Mouse (Mus musculus) forebrain, embryonic 12.5 days (tissue): ENCODE measurements around the gene Gadd45g. TPM values are rescaled to one million over a fixed set of nuclear protein-coding genes. Genes with fewer than 3 reads are reported as not detected.
A peak's percentile ranks its signal among the peaks of the same experiment; 100 is the strongest.

ENCODE experiments used
- ATAC-seq: fragments of 200-750 bp; cut with Nextera tagmentation; 2 replicates; pipeline ENCODE4 v1.8.0; 2017; ENCODE audit warnings: moderate TSS enrichment; ENCODE audit not compliant: low FRiP score
- H3K27ac ChIP-seq: fragments of 300-500 bp; sonication (generic); 2 replicates; pipeline ENCODE4 v1.5.1; 2016; ENCODE audit warnings: mild to moderate bottlenecking
- H3K27me3 ChIP-seq: fragments of 300-500 bp; sonication (generic); 2 replicates; pipeline ENCODE4 v1.6.1; 2016; ENCODE audit warnings: mild to moderate bottlenecking
- H3K36me3 ChIP-seq: fragments of 300-500 bp; sonication (generic); replicated peaks from 2 replicates; pipeline ENCODE4 v1.6.1; 2016; ENCODE audit warnings: mild to moderate bottlenecking
- H3K4me1 ChIP-seq: fragments of 300-500 bp; sonication (generic); 2 replicates; pipeline ENCODE4 v1.6.1; 2016
- H3K4me2 ChIP-seq: fragments of 300-500 bp; sonication (generic); 2 replicates; pipeline ENCODE4 v1.6.1; 2016; ENCODE audit warnings: mild to moderate bottlenecking, moderate library complexity
- H3K4me3 ChIP-seq: fragments of 300-500 bp; sonication (generic); replicated peaks from 2 replicates; pipeline ENCODE4 v1.5.1; 2016; ENCODE audit warnings: mild to moderate bottlenecking
- H3K9ac ChIP-seq: fragments of 300-500 bp; sonication (generic); 2 replicates; pipeline ENCODE4 v1.6.1; 2016; ENCODE audit warnings: mild to moderate bottlenecking
- H3K9me3 ChIP-seq: fragments of 300-500 bp; sonication (generic); 2 replicates; pipeline ENCODE4 v1.6.1; 2016
- WGBS: fragments of 180-500 bp; shearing (Covaris S2); methylation state at CpG from one replicate; pipeline ENCODE4 v1.1.7; 2016; 5-methylcytosine and 5-hydroxymethylcytosine counted together
- polyA plus RNA-seq: library from polyadenylated mRNA; unstranded; fragments of >200 nt; fragmentation: Nextera tagmentation; extraction: Ambion mirVana; gene quantifications from 2 replicates; pipeline ENCODE4 v1.2.1, GENCODE M21; 2016

Gadd45g gene
- polyA plus RNA-seq, 1 experiment from 2014 or later: 218 TPM

- no peak overlapping the region for H3K27ac ChIP-seq
- H3K4me1 ChIP-seq: no peaks in the 10 kb centered on the region
- H3K27me3 ChIP-seq: peaks cover 19% of the 10 kb centered on the region; the same call in 1 of the 2 replicates
- H3K4me2 ChIP-seq: no peak overlapping the region
- H3K9me3 ChIP-seq: no peaks in the 10 kb centered on the region
- no peak overlapping the region for H3K9ac ChIP-seq
- no peaks in the 10 kb centered on the region for H3K36me3 ChIP-seq
- WGBS: 66% methylated on average over 3 of the region's 3 CpGs
- no peak overlapping the region for H3K4me3 ChIP-seq
- ATAC-seq: no peak
Observed at GRCm38 (mm10) chr13:51859798-51860197, 13.3 kb downstream of the Gadd45g start.

GRCm38 (mm10) chr13:51862750-51863149, 16.3 kb downstream of the Gadd45g start:
- H3K27me3 ChIP-seq: peaks cover 12% of the 10 kb centered on the region; the same call in 1 of the 2 replicates
- H3K4me3 ChIP-seq: no peak overlapping the region
- H3K36me3 ChIP-seq: no peaks in the 10 kb centered on the region
- WGBS: 95% methylated on average over 1 of the region's 1 CpGs
- no peak overlapping the region for H3K9ac ChIP-seq
- H3K4me1 ChIP-seq: no peaks in the 10 kb centered on the region
- H3K9me3 ChIP-seq: no peaks in the 10 kb centered on the region
- H3K4me2 ChIP-seq: no peak overlapping the region
- H3K27ac ChIP-seq: no peak overlapping the region
- no peak for ATAC-seq

GRCm38 (mm10) chr13:51866151-51866659, 19.7 kb downstream of the Gadd45g start:
- H3K27ac ChIP-seq: no peak overlapping the region
- WGBS: 69% methylated on average over 11 of the region's 11 CpGs
- no peak overlapping the region for H3K9ac ChIP-seq
- no peaks in the 10 kb centered on the region for H3K36me3 ChIP-seq
- ATAC-seq: no peak
- no peaks in the 10 kb centered on the region for H3K9me3 ChIP-seq
- H3K4me3 ChIP-seq: no peak overlapping the region
- no peak overlapping the region for H3K4me2 ChIP-seq
- peaks cover 5% of the 10 kb centered on the region; the same call in 1 of the 2 replicates for H3K4me1 ChIP-seq
- peaks cover 3% of the 10 kb centered on the region; the same call in 1 of the 2 replicates for H3K27me3 ChIP-seq

- 0 out of 2 replicates have a peak overlapping the region, but pooled peaks have one; percentile 13 for H3K27ac ChIP-seq
- no peaks in the 10 kb centered on the region for H3K9me3 ChIP-seq
- H3K4me2 ChIP-seq: no peak overlapping the region
- H3K9ac ChIP-seq: no peak overlapping the region
- peaks cover 5% of the 10 kb centered on the region; the same call in 1 of the 2 replicates for H3K4me1 ChIP-seq
- peaks cover 3% of the 10 kb centered on the region; the same call in 1 of the 2 replicates for H3K27me3 ChIP-seq
- H3K36me3 ChIP-seq: no peaks in the 10 kb centered on the region
- no peak overlapping the region for H3K4me3 ChIP-seq
- 58% methylated on average over 12 of the region's 12 CpGs for WGBS
- no peak for ATAC-seq
Observed at GRCm38 (mm10) chr13:51868491-51869128, 22.1 kb downstream of the Gadd45g start.

GRCm38 (mm10) chr13:51869129-51869491, 22.6 kb downstream of the Gadd45g start:
- Histone ChIP-seq H3K4me3 (no peak overlapping the region), H3K4me2 (no peak overlapping the region), H3K4me1 (peaks cover 5% of the 10 kb centered on the region; the same call in 1 of the 2 replicates), H3K27me3 (peaks cover 3% of the 10 kb centered on the region; the same call in 1 of the 2 replicates), H3K27ac (no peak overlapping the region), H3K36me3 (no peaks in the 10 kb centered on the region), H3K9me3 (no peaks in the 10 kb centered on the region), H3K9ac (no peak overlapping the region)
- WGBS: 64% methylated on average over 9 of the region's 9 CpGs
- no peak for ATAC-seq

- ATAC-seq: no peak
- H3K27ac ChIP-seq: no peak overlapping the region
Observed at GRCm38 (mm10) chr13:51871148-51871547, 24.7 kb downstream of the Gadd45g start.

GRCm38 (mm10) chr13:51872252-51872962, 25.9 kb downstream of the Gadd45g start:
- WGBS: 91% methylated on average over 9 of the region's 9 CpGs
- no peak overlapping the region for H3K4me2 ChIP-seq
- no peaks in the 10 kb centered on the region for H3K9me3 ChIP-seq
- no peak overlapping the region for H3K27ac ChIP-seq
- no peaks in the 10 kb centered on the region for H3K36me3 ChIP-seq
- H3K4me1 ChIP-seq: peaks cover 5% of the 10 kb centered on the region; the same call in 1 of the 2 replicates
- no peak for ATAC-seq
- no peak overlapping the region for H3K4me3 ChIP-seq
- no peak overlapping the region for H3K9ac ChIP-seq
- no peaks in the 10 kb centered on the region; the same call in none of the 2 replicates for H3K27me3 ChIP-seq

More at GRCm38 (mm10) chr13:51871148-51871547, 24.7 kb downstream of the Gadd45g start:
- WGBS: 93% methylated on average over 4 of the region's 4 CpGs
- Histone ChIP-seq H3K9ac (no peak overlapping the region), H3K27me3 (peaks cover 3% of the 10 kb centered on the region), H3K36me3 (no peaks in the 10 kb centered on the region), H3K4me3 (no peak overlapping the region), H3K9me3 (no peaks in the 10 kb centered on the region), H3K4me1 (peaks cover 5% of the 10 kb centered on the region; the same call in 1 of the 2 replicates), H3K4me2 (no peak overlapping the region)

- Histone ChIP-seq H3K4me2 (no peak overlapping the region), H3K27me3 (no peaks in the 10 kb centered on the region; the same call in none of the 2 replicates)
Observed at GRCm38 (mm10) chr13:51872963-51873514, 26.6 kb downstream of the Gadd45g start.

GRCm38 (mm10) chr13:51873786-51874185, 27.3 kb downstream of the Gadd45g start:
- Histone ChIP-seq H3K9ac (no peak overlapping the region), H3K9me3 (no peaks in the 10 kb centered on the region), H3K27me3 (no peaks in the 10 kb centered on the region; the same call in 1 of the 2 replicates), H3K4me3 (no peak overlapping the region), H3K4me1 (peaks cover 2% of the 10 kb centered on the region), H3K36me3 (no peaks in the 10 kb centered on the region), H3K27ac (no peak overlapping the region), H3K4me2 (no peak overlapping the region)
- ATAC-seq: no peak
- 87% methylated on average over 5 of the region's 5 CpGs for WGBS

More at GRCm38 (mm10) chr13:51872963-51873514, 26.6 kb downstream of the Gadd45g start:
- H3K4me1 ChIP-seq: peaks cover 5% of the 10 kb centered on the region; the same call in 1 of the 2 replicates
- ATAC-seq: no peak
- 87% methylated on average over 9 of the region's 9 CpGs for WGBS
- no peak overlapping the region for H3K9ac ChIP-seq
- H3K4me3 ChIP-seq: no peak overlapping the region
- no peaks in the 10 kb centered on the region for H3K9me3 ChIP-seq
- H3K27ac ChIP-seq: no peak overlapping the region
- H3K36me3 ChIP-seq: no peaks in the 10 kb centered on the region

GRCm38 (mm10) chr13:51876131-51876530, 29.7 kb downstream of the Gadd45g start:
- WGBS: 87% methylated on average over 12 of the region's 12 CpGs

GRCm38 (mm10) chr13:51878806-51879205, 32.3 kb downstream of the Gadd45g start:
- 36% methylated on average over 8 of the region's 8 CpGs for WGBS
- H3K27ac ChIP-seq: no peak overlapping the region

More at GRCm38 (mm10) chr13:51876131-51876530, 29.7 kb downstream of the Gadd45g start:
- Histone ChIP-seq H3K27me3 (no peaks in the 10 kb centered on the region; the same call in 1 of the 2 replicates), H3K4me1 (peaks cover 7% of the 10 kb centered on the region), H3K4me2 (no peak overlapping the region), H3K27ac (no peak overlapping the region), H3K4me3 (no peak overlapping the region), H3K36me3 (no peaks in the 10 kb centered on the region), H3K9ac (no peak overlapping the region), H3K9me3 (no peaks in the 10 kb centered on the region)
- no peak for ATAC-seq

GRCm38 (mm10) chr13:51879571-51879970, 33.1 kb downstream of the Gadd45g start:
- H3K4me1 ChIP-seq: peaks cover 15% of the 10 kb centered on the region
- H3K9ac ChIP-seq: no peak overlapping the region
- no peak overlapping the region for H3K4me3 ChIP-seq
- WGBS: 89% methylated on average over 3 of the region's 3 CpGs
- H3K4me2 ChIP-seq: no peak overlapping the region
- no peaks in the 10 kb centered on the region for H3K36me3 ChIP-seq
- no peak for ATAC-seq
- no peaks in the 10 kb centered on the region for H3K9me3 ChIP-seq
- H3K27me3 ChIP-seq: peaks cover 9% of the 10 kb centered on the region; the same call in 1 of the 2 replicates
- no peak overlapping the region for H3K27ac ChIP-seq

More at GRCm38 (mm10) chr13:51878806-51879205, 32.3 kb downstream of the Gadd45g start:
- no peak overlapping the region for H3K9ac ChIP-seq
- H3K9me3 ChIP-seq: no peaks in the 10 kb centered on the region
- peaks cover 11% of the 10 kb centered on the region for H3K4me1 ChIP-seq
- no peak for ATAC-seq
- H3K4me3 ChIP-seq: no peak overlapping the region
- no peaks in the 10 kb centered on the region for H3K36me3 ChIP-seq
- H3K27me3 ChIP-seq: peaks cover 9% of the 10 kb centered on the region; the same call in 1 of the 2 replicates
- no peak overlapping the region for H3K4me2 ChIP-seq
